Mouse (Mus musculus) embryonic facial prominence, embryonic 15.5 days (tissue): Measurements from ENCODE around the gene Lrp6. TPM values are rescaled to one million over a fixed set of nuclear protein-coding genes. Genes with fewer than 3 reads are reported as not detected.

Source experiments
- ATAC-seq: fragments of 200-750 bp; cut with Nextera tagmentation; 2 replicates; pipeline ENCODE4 v1.8.0; 2017; ENCODE audit warnings: low read depth, moderate TSS enrichment; ENCODE audit not compliant: insufficient number of reproducible peaks, low FRiP score, low TSS enrichment
- H3K27ac ChIP-seq: fragments of 300-500 bp; sonication (generic); replicated peaks from 2 replicates; pipeline ENCODE4 v1.5.1; 2015; ENCODE audit warnings: mild to moderate bottlenecking, inconsistent platforms
- H3K27me3 ChIP-seq: fragments of 300-500 bp; sonication (generic); 2 replicates; pipeline ENCODE4 v1.6.1; 2015; ENCODE audit warnings: inconsistent platforms
- H3K36me3 ChIP-seq: fragments of 300-500 bp; sonication (generic); 2 replicates; pipeline ENCODE4 v1.6.1; 2015; ENCODE audit warnings: mild to moderate bottlenecking, inconsistent platforms
- H3K4me1 ChIP-seq: fragments of 300-500 bp; sonication (generic); 2 replicates; pipeline ENCODE4 v1.6.1; 2015; ENCODE audit warnings: inconsistent platforms
- H3K4me2 ChIP-seq: fragments of 300-500 bp; sonication (generic); replicated peaks from 2 replicates; pipeline ENCODE4 v1.6.1; 2015; ENCODE audit warnings: mild to moderate bottlenecking, inconsistent platforms
- H3K4me3 ChIP-seq: fragments of 300-500 bp; sonication (generic); replicated peaks from 2 replicates; pipeline ENCODE4 v1.5.1; 2015; ENCODE audit warnings: mild to moderate bottlenecking, inconsistent platforms
- H3K9ac ChIP-seq: fragments of 300-500 bp; sonication (generic); 2 replicates; pipeline ENCODE4 v1.6.1; 2015; ENCODE audit warnings: inconsistent platforms
- H3K9me3 ChIP-seq: fragments of 300-500 bp; sonication (generic); replicated peaks from 2 replicates; pipeline ENCODE4 v1.6.1; 2016; ENCODE audit warnings: inconsistent platforms
- WGBS: fragments of 180-500 bp; shearing (Covaris S2); methylation state at CpG from one replicate; pipeline ENCODE4 v1.1.7; 2015; 5-methylcytosine and 5-hydroxymethylcytosine counted together
- polyA plus RNA-seq: library from polyadenylated mRNA; unstranded; fragments of >200 nt; fragmentation: Nextera tagmentation; extraction: Ambion mirVana; gene quantifications from 2 replicates; pipeline ENCODE4 v1.2.1, GENCODE M21; 2015

Lrp6 gene
- polyA plus RNA-seq, 1 experiment from 2014 or later: 31.1 TPM

DNA sequence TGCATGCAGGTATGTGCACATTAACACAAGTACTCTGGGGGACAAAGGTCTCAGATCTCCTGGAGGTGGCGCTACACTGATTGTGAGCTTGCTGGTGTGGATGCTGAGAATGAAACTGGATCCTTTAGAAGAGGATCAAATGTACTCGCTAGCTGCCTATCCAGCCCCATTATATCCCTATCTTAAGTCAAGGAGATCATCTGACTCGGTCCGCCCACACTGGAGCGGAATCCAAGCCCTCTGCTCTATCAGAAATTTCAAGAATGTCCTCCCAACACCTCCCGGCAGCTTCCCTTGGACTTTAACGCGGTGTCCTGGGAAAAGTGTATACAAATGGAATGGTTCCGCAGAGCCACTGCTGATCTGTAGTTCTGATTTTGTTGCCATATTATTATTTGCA, 77.1 kb downstream of the Lrp6 start:
- Histone ChIP-seq H3K9me3 (no peaks in the 10 kb centered on the region), H3K4me3 (no peak overlapping the region), H3K27ac (no peak overlapping the region), H3K27me3 (no peaks in the 10 kb centered on the region), H3K36me3 (peaks cover 23% of the 10 kb centered on the region), H3K4me2 (no peak overlapping the region), H3K4me1 (no peaks in the 10 kb centered on the region), H3K9ac (no peak overlapping the region)
- no peak for ATAC-seq
- WGBS: 85% methylated on average over 9 of the region's 9 CpGs

GRCm38 (mm10) chr6:134489130-134489529, 77.6 kb downstream of the Lrp6 start:
- Histone ChIP-seq H3K36me3 (peaks cover 28% of the 10 kb centered on the region), H3K9me3 (no peaks in the 10 kb centered on the region), H3K4me1 (no peaks in the 10 kb centered on the region), H3K9ac (no peak overlapping the region), H3K27me3 (no peaks in the 10 kb centered on the region), H3K4me2 (no peak overlapping the region), H3K27ac (no peak overlapping the region), H3K4me3 (no peak overlapping the region)
- no peak for ATAC-seq
- WGBS: 93% methylated on average over 4 of the region's 4 CpGs

DNA sequence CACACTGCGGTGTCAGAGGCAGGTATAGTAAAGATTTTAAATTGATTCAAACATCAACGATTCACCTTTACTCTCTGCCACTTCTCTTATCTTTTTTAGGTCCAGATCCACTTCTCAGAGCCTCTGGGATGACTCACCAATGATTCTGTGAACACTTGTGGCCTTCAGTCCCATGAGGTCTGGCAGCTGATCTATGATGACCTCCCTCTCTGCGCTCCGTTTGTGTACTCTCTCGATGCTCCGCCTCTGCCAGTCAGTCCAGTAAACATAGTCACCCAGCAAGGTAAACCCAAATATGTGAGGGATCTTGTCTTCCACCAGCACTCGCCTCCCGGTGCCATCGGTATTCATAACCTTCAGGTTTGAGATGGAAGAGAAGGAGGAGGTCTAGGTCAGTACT, 80.4 kb downstream of the Lrp6 start:
- H3K4me3 ChIP-seq: no peak overlapping the region
- no peak overlapping the region for H3K4me2 ChIP-seq
- H3K36me3 ChIP-seq: peaks cover 35% of the 10 kb centered on the region
- H3K4me1 ChIP-seq: no peaks in the 10 kb centered on the region
- no peaks in the 10 kb centered on the region for H3K27me3 ChIP-seq
- ATAC-seq: no peak
- no peak overlapping the region for H3K27ac ChIP-seq
- no peak overlapping the region for H3K9ac ChIP-seq
- WGBS: 89% methylated on average over 9 of the region's 9 CpGs
- no peaks in the 10 kb centered on the region for H3K9me3 ChIP-seq

GRCm38 (mm10) chr6:134479481-134479880, 87.3 kb downstream of the Lrp6 start:
- no peak for ATAC-seq
- Histone ChIP-seq H3K36me3 (peaks cover 34% of the 10 kb centered on the region), H3K9ac (no peak overlapping the region), H3K4me1 (no peaks in the 10 kb centered on the region), H3K9me3 (no peaks in the 10 kb centered on the region), H3K27me3 (no peaks in the 10 kb centered on the region), H3K27ac (no peak overlapping the region), H3K4me3 (no peak overlapping the region), H3K4me2 (no peak overlapping the region)
- 92% methylated on average over 10 of the region's 10 CpGs for WGBS

DNA sequence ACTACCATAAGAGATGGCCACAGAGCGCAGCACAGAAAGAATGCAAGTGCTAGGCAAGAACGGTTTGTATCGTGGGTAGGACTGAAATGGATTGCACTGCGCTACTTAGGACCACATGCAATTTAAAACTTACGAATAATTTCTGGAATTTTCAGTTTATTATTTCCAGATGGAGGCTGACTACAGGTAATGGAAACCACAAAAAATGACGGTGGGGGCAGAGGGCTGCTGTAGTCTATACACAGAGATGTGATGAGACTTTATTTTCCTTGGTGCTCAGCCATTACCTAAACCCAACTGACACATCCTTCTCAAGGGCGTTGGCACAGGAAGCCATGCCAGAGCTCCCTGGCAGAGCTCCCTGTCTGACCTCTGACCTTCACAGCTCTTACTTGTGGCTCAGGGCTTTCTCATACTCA, 93.6 kb downstream of the Lrp6 start:
- no peak overlapping the region for H3K27ac ChIP-seq
- no peaks in the 10 kb centered on the region for H3K9me3 ChIP-seq
- no peak overlapping the region for H3K4me3 ChIP-seq
- H3K4me1 ChIP-seq: 0 out of 2 replicates have a peak, but pooled peaks cover 3% of the 10 kb centered on the region
- H3K36me3 ChIP-seq: peaks cover 25% of the 10 kb centered on the region
- ATAC-seq: no peak; the same call in 1 of the 2 replicates
- no peak overlapping the region for H3K4me2 ChIP-seq
- no peaks in the 10 kb centered on the region for H3K27me3 ChIP-seq
- 34% methylated on average over 7 of the region's 7 CpGs for WGBS
- H3K9ac ChIP-seq: no peak overlapping the region

DNA sequence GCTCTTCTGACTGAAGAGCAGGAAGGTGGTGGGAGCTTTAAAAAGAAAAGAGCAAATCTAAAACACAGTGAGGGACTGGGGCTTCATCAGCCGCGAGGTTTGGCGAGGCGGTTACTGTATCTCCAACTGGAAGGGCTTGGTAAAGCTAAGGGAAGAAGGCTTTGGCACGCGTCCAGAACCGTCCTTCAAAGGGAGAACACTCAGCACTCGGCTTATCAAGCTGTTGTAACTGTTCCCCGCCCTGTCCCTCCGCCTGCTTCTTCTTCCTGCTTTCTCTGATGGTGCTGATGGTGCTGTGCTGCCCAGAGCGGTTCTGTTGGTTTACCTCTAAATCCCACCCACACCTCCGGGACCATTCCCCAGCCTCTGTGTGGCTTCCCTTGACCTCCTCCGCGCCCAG, 95.9 kb downstream of the Lrp6 start:
- Histone ChIP-seq H3K4me3 (no peak overlapping the region), H3K9me3 (no peaks in the 10 kb centered on the region), H3K4me1 (0 out of 2 replicates have a peak, but pooled peaks cover 3% of the 10 kb centered on the region), H3K27me3 (no peaks in the 10 kb centered on the region), H3K9ac (no peak overlapping the region), H3K27ac (no peak overlapping the region), H3K4me2 (no peak overlapping the region), H3K36me3 (peaks cover 32% of the 10 kb centered on the region)
- no peak; the same call in 1 of the 2 replicates for ATAC-seq
- WGBS: 65% methylated on average over 14 of the region's 14 CpGs

DNA sequence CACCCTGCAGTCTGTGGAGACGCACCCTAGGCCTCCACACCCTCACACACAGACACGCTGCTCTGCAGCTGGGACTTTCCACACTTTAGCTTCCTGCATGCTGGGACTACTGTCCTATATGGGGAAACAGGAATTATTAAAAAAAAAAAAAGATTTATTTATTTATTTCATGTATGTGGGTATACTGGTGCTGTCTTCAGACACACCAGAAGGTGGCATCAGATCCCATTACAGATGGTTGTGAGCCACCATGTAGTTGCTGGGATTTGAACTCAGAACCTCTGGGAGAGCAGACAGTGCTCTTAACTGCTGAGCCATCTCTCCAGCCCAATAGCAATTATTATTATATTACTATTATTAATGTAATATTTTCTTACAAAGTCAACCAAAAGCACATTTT, 97.5 kb downstream of the Lrp6 start:
- H3K4me3 ChIP-seq: no peak overlapping the region
- H3K27ac ChIP-seq: no peak overlapping the region
- H3K4me2 ChIP-seq: no peak overlapping the region
- H3K4me1 ChIP-seq: 0 out of 2 replicates have a peak, but pooled peaks cover 3% of the 10 kb centered on the region
- H3K27me3 ChIP-seq: no peaks in the 10 kb centered on the region
- no peak overlapping the region for H3K9ac ChIP-seq
- WGBS: 80% methylated on average over 2 of the region's 2 CpGs
- peaks cover 42% of the 10 kb centered on the region for H3K36me3 ChIP-seq
- no peak for ATAC-seq
- H3K9me3 ChIP-seq: no peaks in the 10 kb centered on the region

DNA sequence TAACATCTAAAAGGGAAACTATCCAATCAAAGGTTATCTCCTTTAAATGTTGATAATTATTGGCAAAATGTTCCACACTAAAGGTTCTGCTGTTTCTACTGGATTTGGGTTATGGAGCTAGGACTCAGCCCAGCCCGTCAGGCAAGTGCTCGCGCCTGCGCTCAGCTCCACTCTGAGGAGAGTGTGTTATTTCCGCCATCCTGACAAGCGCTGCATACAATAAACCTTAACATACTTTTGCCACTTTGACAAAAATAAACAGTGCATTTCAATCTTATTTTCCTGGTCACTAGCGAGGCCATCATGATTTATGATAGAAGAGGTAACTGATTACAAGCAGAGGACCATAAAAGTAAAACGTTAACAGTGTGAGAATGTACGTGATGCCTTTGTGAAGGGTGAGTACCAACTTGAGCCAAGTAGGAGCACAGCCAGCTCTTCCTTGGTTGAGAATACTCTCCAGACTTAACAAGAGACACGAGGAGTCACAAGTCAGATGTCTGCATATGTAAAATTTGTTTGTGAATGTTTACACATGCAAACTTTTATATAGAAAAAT, 100.0 kb downstream of the Lrp6 start:
- Histone ChIP-seq H3K36me3 (peaks cover 52% of the 10 kb centered on the region), H3K27ac (no peak overlapping the region), H3K27me3 (no peaks in the 10 kb centered on the region), H3K9ac (no peak overlapping the region), H3K4me3 (no peak overlapping the region), H3K4me2 (no peak overlapping the region), H3K9me3 (no peaks in the 10 kb centered on the region), H3K4me1 (no peaks in the 10 kb centered on the region)
- no peak for ATAC-seq
- 89% methylated on average over 10 of the region's 10 CpGs for WGBS

DNA sequence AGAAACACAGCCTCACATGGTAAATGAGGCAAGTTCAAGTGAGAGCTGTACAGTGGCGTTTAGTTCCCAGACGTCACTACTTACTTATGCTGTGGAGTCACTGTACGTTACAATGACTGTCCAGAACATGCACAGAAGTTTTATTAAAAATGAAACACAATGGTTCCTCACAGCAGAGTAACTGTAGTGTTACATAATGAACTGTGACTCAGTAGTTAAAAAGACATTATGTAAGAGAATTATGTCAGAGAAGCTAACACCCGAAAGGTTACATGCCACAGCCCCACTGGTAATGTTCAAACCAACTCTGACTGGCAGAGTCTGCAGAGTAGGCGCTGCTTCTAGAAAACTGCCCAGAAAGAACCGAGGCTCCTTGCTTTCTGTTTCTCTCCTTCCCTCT, 105.6 kb downstream of the Lrp6 start:
- WGBS: 87% methylated on average over 6 of the region's 6 CpGs
- H3K9ac ChIP-seq: no peak overlapping the region
- H3K36me3 ChIP-seq: peaks cover 72% of the 10 kb centered on the region
- ATAC-seq: no peak
- no peaks in the 10 kb centered on the region for H3K4me1 ChIP-seq
- no peak overlapping the region for H3K4me3 ChIP-seq
- no peak overlapping the region for H3K27ac ChIP-seq
- H3K4me2 ChIP-seq: no peak overlapping the region
- no peaks in the 10 kb centered on the region for H3K9me3 ChIP-seq
- H3K27me3 ChIP-seq: no peaks in the 10 kb centered on the region

DNA sequence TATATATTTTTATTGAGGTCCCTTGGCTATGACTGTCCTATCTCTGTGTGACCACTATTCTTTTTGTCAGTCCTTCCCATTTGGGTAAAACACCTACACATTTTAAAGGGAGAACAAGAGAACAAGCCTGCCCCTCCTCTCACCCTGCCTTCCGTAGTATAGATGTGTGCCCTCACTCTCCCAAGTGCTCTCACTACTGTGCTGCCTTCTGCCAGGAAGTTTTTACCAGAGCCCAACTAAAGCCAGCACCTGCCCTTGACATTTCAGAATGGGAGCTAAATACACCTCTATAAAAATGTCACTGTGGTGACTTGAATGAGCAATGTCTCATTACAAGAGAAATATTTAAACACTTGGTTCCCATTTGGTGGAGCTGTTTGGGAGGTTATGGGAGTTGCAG, 108.4 kb downstream of the Lrp6 start:
- no peak overlapping the region for H3K4me3 ChIP-seq
- 85% methylated on average over 1 of the region's 1 CpGs for WGBS
- H3K9me3 ChIP-seq: no peaks in the 10 kb centered on the region
- no peaks in the 10 kb centered on the region for H3K4me1 ChIP-seq
- no peak overlapping the region for H3K4me2 ChIP-seq
- H3K9ac ChIP-seq: no peak overlapping the region
- no peak overlapping the region for H3K27ac ChIP-seq
- H3K27me3 ChIP-seq: no peaks in the 10 kb centered on the region
- peaks cover 83% of the 10 kb centered on the region for H3K36me3 ChIP-seq
- ATAC-seq: no peak

GRCm38 (mm10) chr6:134454093-134454492, 112.7 kb downstream of the Lrp6 start:
- H3K36me3 ChIP-seq: peaks cover 73% of the 10 kb centered on the region
- no peak overlapping the region for H3K4me3 ChIP-seq
- no peak overlapping the region for H3K9ac ChIP-seq
- H3K4me2 ChIP-seq: no peak overlapping the region
- ATAC-seq: no peak
- no peak overlapping the region for H3K27ac ChIP-seq
- H3K9me3 ChIP-seq: no peaks in the 10 kb centered on the region
- 91% methylated on average over 1 of the region's 1 CpGs for WGBS
- no peaks in the 10 kb centered on the region for H3K27me3 ChIP-seq
- H3K4me1 ChIP-seq: peaks cover 12% of the 10 kb centered on the region

DNA sequence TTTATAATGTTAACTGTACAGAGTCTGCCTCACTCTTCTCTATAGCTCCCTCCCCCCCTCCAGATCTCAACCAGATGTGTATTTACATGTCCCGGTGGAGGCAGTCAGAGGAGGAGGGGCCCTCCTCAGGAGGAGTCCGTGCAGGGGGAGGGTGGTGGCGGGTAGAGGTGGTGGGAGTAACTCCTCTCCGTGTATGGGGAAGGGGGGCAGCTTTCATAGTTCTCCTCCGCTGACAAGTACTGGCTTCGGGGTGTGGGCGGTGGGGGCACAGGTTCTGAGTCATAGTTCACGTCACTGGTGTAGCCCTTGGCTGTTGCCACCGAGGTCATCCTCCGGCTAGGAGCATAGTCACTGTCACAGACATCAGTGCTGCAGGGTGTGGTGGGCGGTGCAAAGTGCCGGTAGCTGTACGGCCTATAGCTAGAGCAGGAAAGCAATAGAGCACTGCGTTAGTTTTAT, 116.1 kb downstream of the Lrp6 start:
- Histone ChIP-seq H3K27me3 (no peaks in the 10 kb centered on the region), H3K4me3 (no peak overlapping the region), H3K9ac (no peak overlapping the region), H3K4me1 (peaks cover 12% of the 10 kb centered on the region), H3K9me3 (no peaks in the 10 kb centered on the region), H3K27ac (peak overlapping the region; percentile 55), H3K36me3 (peaks cover 60% of the 10 kb centered on the region), H3K4me2 (0 out of 2 replicates have a peak overlapping the region, but pooled peaks have one; percentile 10)
- peak; percentile 83 for ATAC-seq
- WGBS: 22% methylated on average over 14 of the region's 14 CpGs
